Mouse (Mus musculus) natural killer cell, adult 2 months (primary cell): ENCODE measurements around the gene Cd3eap.

Experiments
- DNase-seq, 2 experiments: peaks; one replicate each; pipeline ENCODE4 v3.0.0; 2022; ENCODE audit warnings: low spot score in 2 of 2

Gene Cd3eap

DNA sequence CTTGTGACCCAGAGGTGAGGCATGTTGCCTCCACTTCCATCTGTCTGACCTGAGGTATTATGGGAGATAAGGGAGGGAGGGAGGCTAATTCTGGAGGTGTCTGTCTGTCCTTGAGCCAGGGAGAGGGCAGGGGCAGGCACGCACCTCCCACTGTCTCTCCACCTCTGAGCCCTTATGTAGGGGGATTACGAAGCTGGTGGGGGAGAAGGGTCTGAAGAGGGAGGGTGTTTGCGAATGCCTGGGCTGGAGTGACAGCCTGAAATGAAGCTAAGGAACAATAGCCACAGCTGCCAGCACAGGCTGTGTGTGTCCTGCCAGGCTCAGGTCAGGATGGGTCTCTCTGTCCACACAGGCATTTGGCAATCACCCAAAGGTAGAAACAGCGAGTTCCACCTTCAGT lies 3.0 kb upstream of the Cd3eap start:
- DNase-seq = no peak

- DNase-seq = peak; percentile 71 to 85
These were observed 2.4 kb upstream of the Cd3eap start for GRCm38 (mm10) chr7:19361720-19362119.

GRCm38 (mm10) chr7:19360944-19361343 lies 1.7 kb upstream of the Cd3eap start:
- peak; percentile 19 to 41 for DNase-seq

DNA sequence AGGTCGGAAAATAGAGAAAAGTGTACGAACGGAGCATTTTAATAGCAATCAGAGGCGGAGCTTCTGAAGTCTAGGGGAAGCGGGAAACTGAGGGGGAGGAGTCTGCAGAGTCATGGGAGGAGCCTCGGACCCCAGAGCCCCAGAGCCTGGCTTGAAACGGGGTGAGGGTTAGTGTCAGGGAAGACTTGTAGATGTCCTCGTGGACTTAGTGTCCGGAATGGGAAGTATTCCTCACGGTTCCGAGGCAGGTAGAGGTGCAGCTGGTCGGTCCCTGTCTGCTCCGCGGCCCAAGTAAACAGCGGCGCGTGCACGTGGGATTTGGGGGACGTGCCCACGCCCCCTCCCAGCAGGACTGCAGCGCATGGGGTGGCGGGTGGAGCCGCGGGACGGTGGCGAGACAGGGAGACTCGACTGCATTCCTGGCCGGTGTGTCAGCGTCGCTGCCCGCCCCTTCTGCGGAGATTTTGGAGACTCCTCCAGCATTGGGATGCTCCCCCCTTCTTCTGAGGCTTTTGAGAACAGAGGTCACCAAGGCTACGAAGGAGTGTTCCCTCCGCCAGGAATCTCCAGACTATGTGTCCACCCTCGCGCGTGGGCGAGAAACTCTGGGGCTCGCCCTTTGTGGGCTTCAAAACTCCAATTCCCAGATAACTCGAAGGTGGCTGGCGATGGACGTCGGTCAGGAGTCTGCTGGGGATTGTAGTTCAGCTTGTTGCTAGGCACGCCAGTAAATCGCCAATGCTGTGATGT lies 784 bp upstream of the Cd3eap start:
- peak in 1 of 2 experiments; percentile 53 for DNase-seq

- DNase-seq = no peak
These were observed 649 bp downstream of the Cd3eap start for GRCm38 (mm10) chr7:19358634-19359033.

DNA sequence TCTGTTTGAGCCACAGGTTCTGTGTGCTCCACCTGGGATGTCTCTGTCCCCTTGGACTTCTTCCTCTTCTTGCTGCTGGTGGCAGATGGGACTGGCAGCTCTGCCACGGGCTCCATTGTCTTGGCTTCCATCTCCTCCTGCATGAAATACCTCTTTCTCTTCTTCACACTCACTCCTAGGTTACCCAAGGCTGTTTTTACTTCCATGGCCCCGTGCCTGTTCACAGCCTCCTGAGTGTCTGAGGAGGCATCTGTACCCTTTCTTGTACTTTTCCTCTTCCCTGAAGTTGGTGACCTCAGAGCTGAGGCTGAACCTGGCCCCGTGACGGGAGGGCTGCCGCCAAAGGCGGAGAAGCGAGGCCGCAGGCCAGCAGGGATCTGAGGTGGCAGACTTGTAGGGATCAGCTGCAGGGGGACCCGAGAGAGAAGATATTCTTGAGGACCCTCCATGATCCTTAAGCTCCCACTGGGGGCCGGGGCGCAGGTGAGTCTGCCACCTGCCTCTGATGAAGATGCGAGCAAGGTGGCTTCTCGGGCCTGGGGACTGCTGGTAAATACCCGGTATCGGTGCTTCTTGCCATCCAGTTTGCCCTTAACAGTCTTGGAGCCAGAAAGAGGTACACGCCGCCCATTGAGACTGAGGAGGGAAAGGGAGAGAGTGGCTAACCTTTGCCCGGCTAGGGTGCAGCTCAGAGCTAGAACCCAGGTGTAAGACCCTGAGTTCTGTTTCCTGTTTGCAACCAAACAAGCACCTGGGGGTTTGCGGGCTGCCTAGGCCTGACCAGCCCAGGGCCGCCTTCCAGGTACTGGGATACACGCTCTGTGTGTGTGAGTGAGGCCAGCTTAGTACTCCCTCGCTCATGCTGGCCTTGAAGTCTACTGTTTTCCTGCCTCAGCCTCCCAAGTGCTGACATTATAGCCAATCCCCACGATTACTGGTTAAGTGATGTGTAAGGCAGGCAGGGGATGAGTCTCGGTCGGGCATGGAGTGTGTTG lies 1.6 kb downstream of the Cd3eap start:
- no peak for DNase-seq

GRCm38 (mm10) chr7:19356311-19356710 lies 3.0 kb downstream of the Cd3eap start:
- no peak for DNase-seq

DNA sequence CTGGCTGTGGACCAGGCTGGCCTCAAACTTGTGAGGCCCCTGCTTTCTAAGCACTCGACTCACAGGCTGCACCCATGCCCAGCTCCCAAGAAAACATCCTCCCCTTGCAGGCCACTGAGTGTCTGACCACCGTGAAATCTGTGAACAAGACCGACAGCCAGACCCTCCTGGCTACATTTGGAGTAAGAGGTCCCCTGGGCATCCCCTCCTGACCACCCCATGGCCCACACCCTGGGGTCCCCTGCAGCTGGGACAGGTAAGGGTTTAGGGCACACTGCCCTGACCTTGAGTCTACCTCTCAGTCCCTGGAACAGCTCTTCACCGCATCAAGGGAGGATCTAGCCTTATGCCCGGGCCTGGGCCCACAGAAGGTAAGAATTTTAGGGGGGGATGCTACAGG lies 4.3 kb downstream of the Cd3eap start:
- no peak for DNase-seq

- DNase-seq = no peak
These were observed 9.1 kb downstream of the Cd3eap start for GRCm38 (mm10) chr7:19350221-19350620.

- no peak for DNase-seq
These were observed 9.9 kb downstream of the Cd3eap start for GRCm38 (mm10) chr7:19349188-19349915.

- peak; percentile 92 to 98 for DNase-seq
These were observed 14.3 kb downstream of the Cd3eap start for GRCm38 (mm10) chr7:19344938-19345471.

DNA sequence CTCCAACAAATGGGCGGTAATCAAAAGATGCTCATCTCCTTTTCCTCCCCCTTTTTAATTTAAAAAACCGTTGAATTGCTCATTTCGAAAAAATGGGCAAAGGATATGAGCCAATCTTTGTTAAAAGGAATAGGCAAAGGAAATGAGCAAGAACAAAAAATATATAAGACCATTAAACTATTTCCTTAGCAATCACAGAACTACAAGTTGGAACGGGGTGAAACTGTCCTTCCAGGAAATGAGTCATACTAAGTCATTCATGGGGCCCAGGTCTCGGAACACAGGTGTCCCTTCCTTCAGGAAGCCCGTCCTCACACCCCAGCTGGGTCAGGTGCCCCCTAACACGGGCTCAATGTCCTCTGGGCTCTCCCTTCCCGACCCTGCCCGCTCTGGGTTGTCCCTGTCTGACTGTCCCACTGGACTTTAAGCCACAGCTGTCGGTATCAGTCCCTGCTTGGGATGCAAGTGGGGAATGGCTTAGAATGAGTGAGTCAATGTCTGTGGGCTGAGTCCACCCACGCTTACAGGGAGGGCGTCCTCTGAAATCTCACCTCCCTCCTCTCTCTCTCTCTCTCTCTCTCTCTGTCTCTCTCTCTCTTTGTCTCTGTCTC lies 14.9 kb downstream of the Cd3eap start, which contains the start of gene Ercc1:
TSS of gene Ercc1 (plus strand) at position 542 of the 611 bp plus-strand sequence.
- no peak for DNase-seq

DNA sequence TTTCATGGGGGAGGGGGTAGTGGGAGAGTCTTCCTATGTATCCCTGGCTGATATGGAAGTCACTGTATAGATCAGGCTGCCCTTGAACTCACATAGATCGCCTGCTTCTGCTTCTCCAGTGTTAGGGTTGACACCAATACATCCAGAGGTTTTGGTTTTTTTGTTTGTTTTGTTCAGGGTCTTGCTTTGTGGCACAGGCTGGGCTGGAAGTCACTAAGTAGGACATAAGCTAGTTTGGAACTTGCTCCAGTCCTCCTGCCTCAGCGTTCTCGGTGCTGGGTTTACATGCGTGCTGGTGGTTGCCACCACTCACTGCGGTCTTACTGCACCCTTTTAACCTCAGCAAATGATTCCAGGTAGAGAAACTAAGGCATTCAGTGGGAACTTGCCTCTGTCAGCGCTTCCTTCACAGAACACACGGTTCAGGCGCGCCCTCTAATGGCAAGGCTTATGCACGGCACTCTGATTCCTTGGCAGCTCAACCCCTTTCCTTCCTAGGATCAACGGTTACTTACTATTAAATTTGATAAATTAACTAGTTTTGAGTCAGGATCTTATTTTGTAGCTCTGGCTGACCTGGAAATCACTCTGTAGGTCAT lies 16.0 kb downstream of the Cd3eap start:
- DNase-seq = peak; percentile 56 to 76

DNA sequence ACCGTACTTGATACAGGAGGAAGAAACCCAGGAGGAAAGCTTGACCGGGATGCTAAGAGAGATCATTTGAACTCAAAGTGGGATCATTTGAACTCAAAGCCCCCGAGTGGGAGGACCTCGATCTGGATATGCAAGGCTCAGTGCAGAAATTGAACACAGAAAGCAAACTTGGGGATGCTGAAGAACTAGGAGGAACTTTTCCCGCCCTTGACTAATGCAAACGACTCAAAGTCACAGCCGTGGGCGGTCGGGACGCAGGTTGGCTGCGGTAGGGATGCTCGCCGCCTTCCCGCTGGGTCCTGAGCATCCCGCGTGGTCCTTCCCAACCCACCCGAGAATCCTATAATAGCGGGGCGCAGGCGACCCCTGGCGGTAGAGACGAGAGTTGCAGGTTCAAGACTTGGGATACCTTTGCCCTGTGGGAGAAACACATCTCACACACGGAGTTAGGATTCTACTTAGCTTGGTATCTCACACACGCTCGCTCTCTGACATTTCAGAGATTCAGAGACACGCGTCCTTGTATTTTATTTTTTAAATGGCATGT lies 16.7 kb downstream of the Cd3eap start:
- peak; percentile 67 to 79 for DNase-seq

- peak in 1 of 2 experiments; percentile 50 for DNase-seq
These were observed 17.4 kb downstream of the Cd3eap start for GRCm38 (mm10) chr7:19341761-19342409.

- DNase-seq = no peak
These were observed 18.0 kb downstream of the Cd3eap start for GRCm38 (mm10) chr7:19341250-19341649.

DNA sequence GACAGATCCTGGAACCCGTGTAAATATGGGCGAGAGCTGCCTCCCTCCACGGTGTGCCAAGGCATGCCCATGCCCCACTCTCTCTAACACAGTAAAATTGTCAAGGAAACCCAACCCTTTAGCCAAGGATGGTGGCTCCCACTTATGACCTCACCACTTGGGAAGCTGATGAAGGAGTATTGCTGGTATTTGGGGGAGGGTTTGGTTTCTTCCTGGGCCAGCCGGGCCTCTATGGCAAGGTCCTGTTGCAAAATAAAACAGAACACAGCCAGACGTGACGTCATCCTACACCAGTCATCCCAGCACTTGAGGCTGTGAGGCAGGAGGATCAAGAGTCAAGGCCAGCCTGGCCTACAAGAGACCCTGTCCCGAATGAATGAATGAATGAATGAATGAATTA lies 20.7 kb downstream of the Cd3eap start:
- DNase-seq = no peak

- DNase-seq = no peak
These were observed 21.2 kb downstream of the Cd3eap start for GRCm38 (mm10) chr7:19338060-19338459.

- no peak for DNase-seq
These were observed 22.2 kb downstream of the Cd3eap start for GRCm38 (mm10) chr7:19337122-19337521.

DNA sequence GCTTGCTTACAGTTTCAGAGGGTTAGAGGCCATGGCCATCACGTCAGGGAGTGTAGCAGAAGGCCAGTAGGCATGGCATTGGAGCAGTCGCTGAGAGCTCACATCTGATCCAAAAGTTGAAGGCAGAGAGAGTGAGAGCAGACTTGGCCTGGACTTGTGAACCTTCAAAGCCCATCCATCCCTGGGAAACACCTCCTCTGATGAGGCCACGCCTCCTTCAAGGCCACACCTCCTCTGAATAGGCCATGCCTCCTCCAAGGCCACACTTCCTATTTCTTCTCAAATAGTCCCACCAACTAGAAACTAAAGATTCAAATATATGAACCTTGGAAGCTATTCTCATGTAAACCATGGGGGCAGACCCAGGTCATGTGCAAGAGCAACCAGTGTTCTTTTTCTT lies 23.7 kb downstream of the Cd3eap start:
- peak in 1 of 2 experiments; percentile 38 for DNase-seq
